Mouse (Mus musculus) WW6 (cell line): ENCODE data around the gene Me3.
"Not testable (repeated sequence)": the region's sequence is repeated elsewhere in the genome, so short reads cannot be mapped to it uniquely, and the experiment has no call there.

Experiments used
- DNase-seq: peaks from one replicate; pipeline ENCODE4 v3.0.0-alpha.2; 2013; ENCODE audit warnings: low read depth, low spot score

Me3 gene

GRCm38 (mm10) chr7:89728393-89728792 lies 96.2 kb downstream of the Me3 start:
- DNase-seq: no peak

DNA sequence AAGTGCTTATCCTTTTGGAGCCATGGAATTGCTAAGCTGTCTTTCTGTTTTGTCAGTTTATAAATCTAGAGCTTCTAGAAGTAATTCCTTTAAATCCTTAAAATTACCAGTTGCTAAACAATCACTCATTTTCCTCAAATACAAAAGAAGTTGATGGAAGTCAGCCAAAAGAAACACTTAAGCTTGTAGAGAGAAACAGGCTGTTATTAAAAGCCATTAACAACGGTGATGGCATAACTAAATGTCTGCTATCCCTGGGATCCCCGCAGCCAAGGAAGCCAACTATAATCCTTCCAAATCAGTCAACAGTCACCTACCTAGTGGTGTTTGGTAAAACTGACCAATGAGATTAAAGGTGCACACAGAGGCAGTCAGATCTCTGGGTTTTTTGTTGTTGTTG lies 98.3 kb downstream of the Me3 start:
- DNase-seq: no peak

GRCm38 (mm10) chr7:89731115-89731514 lies 98.9 kb downstream of the Me3 start:
- not testable (repeated sequence) for DNase-seq

GRCm38 (mm10) chr7:89748415-89748814 lies 116.2 kb downstream of the Me3 start:
- DNase-seq: no peak

DNA sequence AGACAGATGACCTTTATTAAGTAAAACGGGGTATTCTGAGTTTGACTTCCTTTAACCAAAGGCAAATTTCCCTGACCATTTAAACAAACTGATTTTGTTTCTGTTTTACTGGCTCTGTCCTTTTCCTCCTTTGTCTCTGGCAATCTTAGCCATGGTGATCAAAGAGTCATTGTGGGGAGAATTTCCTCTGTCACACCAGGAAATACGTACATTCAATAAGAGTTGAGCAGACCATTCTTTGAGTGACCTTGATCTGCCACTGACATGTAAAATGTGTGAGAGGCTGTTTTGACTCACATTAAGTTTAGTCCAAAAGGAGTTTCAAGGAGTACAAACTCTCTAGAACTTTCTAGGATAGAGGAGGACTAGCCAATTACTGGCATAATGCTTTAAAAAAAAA lies 117.0 kb downstream of the Me3 start:
- DNase-seq: no peak

DNA sequence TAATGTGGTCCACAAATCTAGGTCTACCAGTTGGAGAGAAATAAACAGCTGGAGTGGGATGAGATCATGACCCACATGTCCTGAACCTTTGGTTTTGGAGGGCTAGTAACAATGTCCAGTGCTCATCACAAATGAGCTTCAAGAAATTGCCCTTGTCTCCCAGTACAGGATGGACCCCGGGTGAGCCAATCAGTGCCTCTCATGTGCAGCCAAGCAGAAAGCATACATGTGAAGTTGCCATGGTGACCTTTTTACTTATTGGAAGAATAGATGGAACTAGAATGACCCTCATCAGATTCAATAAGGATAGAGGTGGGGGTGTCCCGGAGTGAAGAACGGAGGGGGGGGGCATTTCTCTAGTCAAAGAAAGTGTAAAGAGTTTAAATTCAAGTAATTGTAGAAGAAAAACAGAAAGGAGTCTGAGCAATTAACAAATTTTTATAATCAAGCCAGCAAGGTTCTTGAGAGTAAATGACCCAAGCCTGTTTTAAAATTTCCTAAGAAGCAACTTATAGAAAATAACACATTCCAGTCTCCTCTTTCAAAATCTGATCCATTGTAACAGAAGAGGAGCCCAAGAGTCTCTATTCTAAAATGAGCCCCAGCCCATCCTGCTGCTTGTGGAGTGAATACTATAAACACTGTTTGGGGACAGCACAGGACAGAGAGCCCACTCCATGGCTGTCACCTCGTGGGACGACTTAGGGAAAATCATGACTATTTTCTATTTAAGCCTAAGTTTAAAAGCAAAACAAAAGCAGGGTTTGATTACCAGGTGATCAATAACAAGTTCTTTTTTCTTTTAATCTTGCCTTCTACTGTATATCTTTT lies 134.7 kb downstream of the Me3 start:
- DNase-seq: no peak

- no peak for DNase-seq
Observed at GRCm38 (mm10) chr7:89769106-89769896, 137.1 kb downstream of the Me3 start.

- DNase-seq: no peak
Observed at GRCm38 (mm10) chr7:89770021-89770420, 137.8 kb downstream of the Me3 start.

GRCm38 (mm10) chr7:89772906-89773305 lies 140.7 kb downstream of the Me3 start:
- DNase-seq: no peak

GRCm38 (mm10) chr7:89773352-89773921 lies 141.2 kb downstream of the Me3 start:
- no peak for DNase-seq

DNA sequence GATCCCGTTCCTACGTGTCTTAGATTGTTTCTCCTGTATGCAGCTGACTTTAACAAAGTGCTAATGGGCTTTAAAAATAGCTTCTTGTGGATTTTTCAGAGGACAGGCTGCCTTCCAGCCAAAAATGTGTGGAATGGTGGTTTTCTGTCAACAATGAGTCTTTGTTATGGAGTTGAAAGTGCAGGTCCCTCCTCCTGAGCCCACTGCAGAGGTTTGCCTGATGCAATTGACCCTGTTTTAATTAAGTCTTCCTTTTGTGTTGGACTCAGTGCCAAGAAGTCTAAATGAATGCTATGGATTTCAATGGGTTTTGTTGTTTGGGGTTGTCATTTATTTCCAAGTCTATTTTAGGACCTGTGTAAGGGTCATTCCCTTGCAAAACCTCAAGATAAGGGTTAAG lies 141.7 kb downstream of the Me3 start:
- no peak for DNase-seq

DNA sequence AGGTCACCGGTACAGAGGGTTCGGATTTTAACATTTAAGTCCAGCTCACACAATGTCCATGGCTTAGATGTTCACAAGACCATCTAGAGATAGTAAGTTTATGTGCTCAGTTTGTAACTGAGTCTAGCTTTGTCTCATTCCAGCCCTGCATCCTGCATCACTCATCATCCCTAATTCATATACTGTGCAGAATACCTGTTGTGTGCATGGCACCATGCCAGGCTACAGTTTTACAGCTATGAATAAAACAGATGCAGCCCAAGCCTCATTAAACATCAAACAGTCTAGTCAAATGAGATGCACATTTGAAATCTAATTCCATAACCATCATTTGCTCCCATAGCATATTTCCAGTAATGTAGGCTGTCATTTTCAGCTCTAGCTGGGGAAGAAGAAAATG lies 143.7 kb downstream of the Me3 start:
- DNase-seq: no peak

DNA sequence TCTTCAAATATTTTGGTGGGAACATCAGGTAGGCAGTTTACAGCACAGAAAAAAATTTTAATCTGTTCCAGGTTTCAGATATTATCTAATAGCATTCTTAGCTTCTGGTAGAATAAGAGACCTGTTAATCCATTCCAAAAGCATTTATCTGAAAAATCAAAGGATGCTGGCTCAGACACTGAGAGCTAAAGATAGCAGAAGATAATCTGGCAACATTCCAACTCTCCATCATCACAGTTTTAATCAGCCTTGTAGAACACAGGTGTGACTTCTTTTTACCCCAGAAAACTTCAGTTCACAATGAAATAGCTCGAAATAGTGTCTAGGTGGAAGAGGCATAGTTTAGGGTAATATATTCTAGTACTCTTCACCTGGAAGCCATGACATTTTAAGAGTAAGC lies 149.2 kb downstream of the Me3 start:
- no peak for DNase-seq

DNA sequence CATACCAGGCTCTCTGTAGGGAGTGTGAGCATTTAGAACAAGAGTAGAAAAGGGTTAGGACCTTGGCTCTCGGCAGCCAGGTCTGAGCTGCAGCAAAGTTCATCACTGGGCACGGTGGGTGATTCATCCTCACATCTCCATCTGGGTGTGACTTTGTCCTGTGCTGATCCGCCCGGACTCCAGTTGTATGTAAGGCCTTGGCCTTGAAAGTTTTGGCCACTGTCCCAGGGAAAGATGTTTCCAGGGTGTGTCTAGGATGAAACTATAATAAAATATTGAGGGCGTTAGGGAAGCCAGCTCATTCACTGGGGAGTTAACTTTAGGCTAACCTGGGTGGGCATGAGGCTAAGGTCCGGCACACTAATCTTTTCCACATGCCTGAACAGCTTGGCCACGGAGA lies 155.5 kb downstream of the Me3 start:
- DNase-seq: no peak

DNA sequence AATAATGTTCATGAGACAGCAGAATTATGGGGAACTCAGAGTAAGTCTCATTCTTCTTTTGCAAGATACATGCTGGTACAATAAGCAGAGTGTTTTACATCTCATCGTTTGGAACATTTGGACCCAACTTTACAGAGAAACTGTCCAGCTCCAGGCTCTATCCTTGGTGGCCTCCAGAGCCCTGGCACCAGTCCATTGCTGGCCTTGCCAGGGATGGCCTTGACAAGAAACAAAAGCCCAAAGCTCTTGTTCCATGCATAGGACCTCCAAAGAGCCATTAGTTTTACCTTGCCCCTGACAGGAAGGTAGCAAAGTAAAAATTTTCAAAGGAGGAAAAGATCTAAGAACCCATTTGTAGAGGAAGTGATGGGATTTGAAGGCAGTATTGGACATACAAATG lies 160.4 kb downstream of the Me3 start:
- DNase-seq: no peak

GRCm38 (mm10) chr7:89795366-89795765 lies 163.2 kb downstream of the Me3 start:
- no peak for DNase-seq

- DNase-seq: no peak
Observed at GRCm38 (mm10) chr7:89796351-89796801, 164.2 kb downstream of the Me3 start.

GRCm38 (mm10) chr7:89798358-89799020 lies 166.3 kb downstream of the Me3 start:
- DNase-seq: no peak

- DNase-seq: no peak
Observed at GRCm38 (mm10) chr7:89802447-89802846, 170.3 kb downstream of the Me3 start.

DNA sequence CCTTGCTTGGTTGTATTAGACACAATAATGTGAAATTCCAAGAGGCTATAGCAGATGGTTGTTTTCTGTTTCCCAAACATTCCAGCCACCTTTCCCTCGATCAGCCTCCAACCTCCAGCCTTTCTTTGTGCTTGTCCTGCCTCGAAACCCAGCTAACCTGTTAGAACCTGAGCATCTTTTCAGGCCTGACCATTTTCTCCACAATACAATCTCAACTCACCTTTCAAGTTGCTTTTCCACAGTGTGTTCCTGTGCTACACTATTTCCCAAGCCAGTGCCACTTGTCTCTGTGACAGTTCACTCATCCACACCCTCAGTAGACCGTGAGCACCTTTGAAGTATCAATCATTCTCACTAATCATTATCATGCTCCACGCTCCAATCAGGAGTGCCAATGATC lies 171.8 kb downstream of the Me3 start:
- no peak for DNase-seq

GRCm38 (mm10) chr7:89809400-89809799 lies 177.2 kb downstream of the Me3 start:
- DNase-seq: no peak
